ENCODE assay signal across 9 mouse cellular contexts in genomic region chr17:28362653-28363292, GRCm38 (mm10). TPM values are rescaled to one million over a fixed set of nuclear protein-coding genes. Genes with fewer than 3 reads are reported as not detected.
DNase-seq lines count a peak whose midpoint lies in the region; ATAC-seq lines count a peak whose summit lies in the region.
"Had no signal": no experiment of that assay in that cellular context is flagged by ENCODE, and none has a peak within 500 bp of the region (broad histone marks: within the 10 kb centered on the region; RNA-seq: fewer than 3 reads in every experiment).

No protein-coding gene starts in this region.

- peaks cover 56% of the 10 kb centered on the region for H3K27me3 ChIP-seq in liver, embryonic 11.5 days (replicated peaks; ENCODE audit: control insufficient read depth, insufficient read depth, low read length)
- peaks cover 38% of the 10 kb centered on the region for H3K27me3 ChIP-seq in forebrain, embryonic 11.5 days (ENCODE audit: control insufficient read depth, insufficient read depth, low read length)
- H3K27me3 ChIP-seq in limb, embryonic 13.5 days, result peaks cover 75% of the 10 kb centered on the region
- H3K27me3 ChIP-seq in splenic B cell, adult 2 months (ENCODE audit: control insufficient read depth, insufficient read depth, low read length, poor library complexity, severe bottlenecking), result no peaks in the 10 kb centered on the region; the same call in 1 of the 2 replicates

- H3K9ac ChIP-seq in liver, embryonic 11.5 days (ENCODE audit: low read depth, low read length), result peak overlapping the region; percentile 2
- peak overlapping the region; percentile 28 for H3K9ac ChIP-seq in forebrain, embryonic 11.5 days (ENCODE audit: low read length)
- peak overlapping the region; percentile 51 for H3K9ac ChIP-seq in limb, embryonic 13.5 days

- H3K4me3 ChIP-seq in liver, embryonic 11.5 days (ENCODE audit: low read depth, low read length), result peak overlapping the region; percentile 42
- H3K4me3 ChIP-seq in forebrain, embryonic 11.5 days (ENCODE audit: low read depth, low read length), result peak overlapping the region; percentile 23
- H3K4me3 ChIP-seq in limb, embryonic 13.5 days, result peak overlapping the region; percentile 40

- H3K36me3 ChIP-seq in liver, embryonic 11.5 days (ENCODE audit: control insufficient read depth, insufficient read depth, low read length), result no peaks in the 10 kb centered on the region
- H3K36me3 ChIP-seq in forebrain, embryonic 11.5 days (ENCODE audit: control insufficient read depth, insufficient read depth, low read length), result no peaks in the 10 kb centered on the region
- no peaks in the 10 kb centered on the region for H3K36me3 ChIP-seq in limb, embryonic 13.5 days
- no peaks in the 10 kb centered on the region for H3K36me3 ChIP-seq in splenic B cell, adult 2 months (ENCODE audit: control insufficient read depth, insufficient read depth, low read length, poor library complexity, severe bottlenecking)

- ATAC-seq in liver, embryonic 11.5 days (replicated peaks; ENCODE audit: low FRiP score), result no peak
- no peak for ATAC-seq in forebrain, embryonic 11.5 days (replicated peaks; ENCODE audit: low FRiP score)
- ATAC-seq in limb, embryonic 13.5 days (ENCODE audit: low FRiP score, low read depth), result no peak

- no peak for DNase-seq in liver, embryonic 11.5 days (ENCODE audit: low spot score)
- no peak for DNase-seq in liver
- no peak for DNase-seq in forebrain, embryonic 11.5 days (ENCODE audit: low spot score)
- DNase-seq in splenic B cell, adult 2 months (ENCODE audit: low read depth, low spot score), result peak; percentile 22
- DNase-seq in right cerebral cortex, postnatal 25 days, result no peak
- DNase-seq in gastrocnemius, postnatal 10 days, result no peak
- DNase-seq in thymus, postnatal 10 days (ENCODE audit: low spot score in 2 of 2), result no peak
- DNase-seq: heart, adult 11 months had no signal

- peaks cover 24% of the 10 kb centered on the region for H3K4me1 ChIP-seq in liver, embryonic 11.5 days (replicated peaks; ENCODE audit: control insufficient read depth, insufficient read depth, low read length)
- peaks cover 10% of the 10 kb centered on the region; the same call in 1 of the 2 replicates for H3K4me1 ChIP-seq in forebrain, embryonic 11.5 days (replicated peaks; ENCODE audit: control insufficient read depth, insufficient read depth, low read length)
- H3K4me1 ChIP-seq in limb, embryonic 13.5 days, result peaks cover 30% of the 10 kb centered on the region

- peak overlapping the region; percentile 68 for H3K4me2 ChIP-seq in liver, embryonic 11.5 days
- H3K4me2 ChIP-seq in forebrain, embryonic 11.5 days (ENCODE audit: low read depth, low read length, severe bottlenecking), result peak overlapping the region; percentile 50
- H3K4me2 ChIP-seq in limb, embryonic 13.5 days (replicated peaks), result peak overlapping the region; percentile 73

- H3K27ac ChIP-seq in liver, embryonic 11.5 days (ENCODE audit: low read depth, low read length), result no peak overlapping the region
- no peak overlapping the region for H3K27ac ChIP-seq in forebrain, embryonic 11.5 days (ENCODE audit: low read depth, low read length)
- H3K27ac ChIP-seq in limb, embryonic 13.5 days, result no peak overlapping the region

- no peaks in the 10 kb centered on the region for H3K9me3 ChIP-seq in liver, embryonic 11.5 days (ENCODE audit: control insufficient read depth, low read length)
- H3K9me3 ChIP-seq in forebrain, embryonic 11.5 days (ENCODE audit: control insufficient read depth, low read length), result no peaks in the 10 kb centered on the region
- H3K9me3 ChIP-seq in limb, embryonic 13.5 days, result no peaks in the 10 kb centered on the region

- WGBS in liver, embryonic 11.5 days, result 3% methylated on average over 25 of the region's 25 CpGs
- WGBS in forebrain, embryonic 11.5 days, result 1% methylated on average over 25 of the region's 25 CpGs
- WGBS in limb, embryonic 13.5 days, result 3% methylated on average over 24 of the region's 25 CpGs

RNA-seq across cellular contexts. Expression of gene Tulp1, which starts 2.2 kb away (rescaled TPM):
- polyA plus RNA-seq in liver, embryonic 11.5 days (2014; fragmentation: Nextera tagmentation; extraction: Ambion mirVana), result 2.8 and 3.3 TPM in 2 replicates
- polyA plus RNA-seq in forebrain, embryonic 11.5 days (2014; fragmentation: Nextera tagmentation; extraction: Ambion mirVana), result 2.6 and 4.2 TPM in 2 replicates
- polyA plus RNA-seq in limb, embryonic 13.5 days (2015; fragmentation: Nextera tagmentation; extraction: Ambion mirVana), result 7.1 and 7.5 TPM in 2 replicates
- total RNA-seq in gastrocnemius, postnatal 10 days (2021), result under 1 TPM; 0.40 to 0.50 TPM

RNA-seq across cellular contexts. Expression of gene Tead3, which starts 12.2 kb away (rescaled TPM):
- 4.3 and 4.6 TPM in 2 replicates for polyA plus RNA-seq in liver, embryonic 11.5 days (2014; fragmentation: Nextera tagmentation; extraction: Ambion mirVana)
- 5.6 and 5.8 TPM in 2 replicates for polyA plus RNA-seq in forebrain, embryonic 11.5 days (2014; fragmentation: Nextera tagmentation; extraction: Ambion mirVana)
- polyA plus RNA-seq in limb, embryonic 13.5 days (2015; fragmentation: Nextera tagmentation; extraction: Ambion mirVana), result 14.9 and 15.4 TPM in 2 replicates
- total RNA-seq in gastrocnemius, postnatal 10 days (2021), result 10 to 100 TPM in 1 of 2 experiments, 1 to 10 TPM in 1; 10.0 to 14.8 TPM

RNA-seq across cellular contexts. Expression of gene Rpl10a, which starts 34.5 kb away (rescaled TPM):
- polyA plus RNA-seq in liver, embryonic 11.5 days (2014; fragmentation: Nextera tagmentation; extraction: Ambion mirVana), result 683 and 733 TPM in 2 replicates
- polyA plus RNA-seq in forebrain, embryonic 11.5 days (2014; fragmentation: Nextera tagmentation; extraction: Ambion mirVana), result 468 and 490 TPM in 2 replicates
- polyA plus RNA-seq in limb, embryonic 13.5 days (2015; fragmentation: Nextera tagmentation; extraction: Ambion mirVana), result 580 and 609 TPM in 2 replicates
- 100 to 1,000 TPM; 699 to 738 TPM for total RNA-seq in gastrocnemius, postnatal 10 days (2021)

RNA-seq across cellular contexts. Expression of gene Fance, which starts 49.5 kb away (rescaled TPM):
- polyA plus RNA-seq in liver, embryonic 11.5 days (2014; fragmentation: Nextera tagmentation; extraction: Ambion mirVana), result 30.2 and 31.1 TPM in 2 replicates
- polyA plus RNA-seq in forebrain, embryonic 11.5 days (2014; fragmentation: Nextera tagmentation; extraction: Ambion mirVana), result 28.0 and 32.3 TPM in 2 replicates
- polyA plus RNA-seq in limb, embryonic 13.5 days (2015; fragmentation: Nextera tagmentation; extraction: Ambion mirVana), result 36.0 and 37.3 TPM in 2 replicates
- total RNA-seq in gastrocnemius, postnatal 10 days (2021), result 10 to 100 TPM; 14.8 to 20.1 TPM
